Mouse (Mus musculus) intestine, postnatal 0 days (tissue): ENCODE measurements around the gene Zfp865. TPM values are rescaled to one million over a fixed set of nuclear protein-coding genes. Genes with fewer than 3 reads are reported as not detected.
A peak's percentile ranks its signal among the peaks of the same experiment; 100 is the strongest.

Experiments used
- ATAC-seq: fragments of 200-750 bp; cut with Nextera tagmentation; 2 replicates; pipeline ENCODE4 v1.8.0; 2017; ENCODE audit warnings: mild to moderate bottlenecking, moderate TSS enrichment, moderate library complexity
- H3K27ac ChIP-seq: fragments of 300-500 bp; sonication (generic); 2 replicates; pipeline ENCODE4 v1.5.1; 2014; ENCODE audit warnings: mild to moderate bottlenecking, low read depth, low read length, moderate library complexity
- H3K27me3 ChIP-seq: fragments of 300-500 bp; sonication (generic); replicated peaks from 2 replicates; pipeline ENCODE4 v1.6.1; 2014; ENCODE audit warnings: low read length, mixed read lengths; ENCODE audit not compliant: control insufficient read depth, insufficient read depth
- H3K36me3 ChIP-seq: fragments of 300-500 bp; sonication (generic); 2 replicates; pipeline ENCODE4 v1.6.1; 2014; ENCODE audit warnings: mild to moderate bottlenecking, moderate library complexity; ENCODE audit not compliant: control insufficient read depth, insufficient read depth
- H3K4me1 ChIP-seq: fragments of 300-500 bp; sonication (generic); replicated peaks from 2 replicates; pipeline ENCODE4 v1.6.1; 2014; ENCODE audit warnings: antibody characterized with exemption, low read length, mixed read lengths; ENCODE audit not compliant: control insufficient read depth, insufficient read depth
- H3K4me2 ChIP-seq: fragments of 300-500 bp; sonication (generic); replicated peaks from 2 replicates; pipeline ENCODE4 v1.6.1; 2014; ENCODE audit warnings: low read depth, mild to moderate bottlenecking, moderate library complexity
- H3K4me3 ChIP-seq: fragments of 300-500 bp; sonication (generic); 2 replicates; pipeline ENCODE4 v1.5.1; 2014; ENCODE audit warnings: low read depth, low read length
- H3K9ac ChIP-seq: fragments of 300-500 bp; sonication (generic); 2 replicates; pipeline ENCODE4 v1.6.1; 2014; ENCODE audit warnings: mild to moderate bottlenecking, low read depth, low read length
- H3K9me3 ChIP-seq: fragments of 300-500 bp; sonication (generic); 2 replicates; pipeline ENCODE4 v1.6.1; 2016; ENCODE audit warnings: mixed run types; ENCODE audit not compliant: control insufficient read depth
- CTCF ChIP-seq: sonication (generic); IDR thresholded peaks from 2 replicates; pipeline ENCODE4 v1.5.1; 2016; ENCODE audit warnings: low read depth, mild to moderate bottlenecking, control low read depth, antibody characterized with exemption, moderate library complexity
- WGBS: fragments of 180-500 bp; shearing (Covaris S2); extraction: QIAGEN DNeasy Blood & Tissue Kit; methylation state at CpG from one replicate; pipeline ENCODE4 v1.1.7; 2014; 5-methylcytosine and 5-hydroxymethylcytosine counted together
- polyA plus RNA-seq: library from polyadenylated mRNA; unstranded; fragments of >200 nt; fragmentation: Nextera tagmentation; extraction: Ambion mirVana; gene quantifications from 2 replicates; pipeline ENCODE4 v1.2.1, GENCODE M21; 2015

The Zfp865 gene
- polyA plus RNA-seq, 1 experiment from 2014 or later, result 2.3 TPM

DNA sequence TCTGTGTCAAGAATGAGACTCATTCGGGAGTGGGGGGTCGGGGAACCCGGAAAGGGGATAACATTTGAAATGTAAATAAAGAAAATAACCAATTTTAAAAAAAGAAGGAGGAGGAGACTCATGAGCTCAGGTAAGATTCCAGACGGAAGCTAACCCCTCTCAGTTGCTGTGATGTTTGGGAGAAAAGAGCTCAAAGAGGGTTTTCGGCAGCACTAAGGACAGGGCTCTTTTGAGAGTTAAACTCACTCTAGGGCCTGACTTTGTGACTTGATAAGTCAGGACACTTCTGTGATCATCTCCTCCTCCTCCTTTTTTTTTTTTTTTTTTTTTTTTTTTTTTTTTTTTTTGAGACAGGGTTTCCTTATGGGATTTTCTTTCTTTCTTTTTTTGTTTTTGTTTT, 18.8 kb downstream of the Zfp865 start:
- TF ChIP-seq CTCF, result no peak
- peak overlapping the region; percentile 100 for H3K27ac ChIP-seq
- H3K36me3 ChIP-seq, result peaks cover 15% of the 10 kb centered on the region
- H3K9me3 ChIP-seq, result no peaks in the 10 kb centered on the region
- peak overlapping the region; percentile 68 for H3K4me3 ChIP-seq
- H3K9ac ChIP-seq, result peak overlapping the region; percentile 88; the same call in 1 of the 2 replicates
- H3K4me2 ChIP-seq, result peak overlapping the region; percentile 67
- no peaks in the 10 kb centered on the region for H3K27me3 ChIP-seq
- 0 out of 2 replicates have a peak, but pooled peaks cover 3% of the 10 kb centered on the region for H3K4me1 ChIP-seq
- WGBS, result 14% methylated on average over 5 of the region's 5 CpGs
- ATAC-seq, result no peak

DNA sequence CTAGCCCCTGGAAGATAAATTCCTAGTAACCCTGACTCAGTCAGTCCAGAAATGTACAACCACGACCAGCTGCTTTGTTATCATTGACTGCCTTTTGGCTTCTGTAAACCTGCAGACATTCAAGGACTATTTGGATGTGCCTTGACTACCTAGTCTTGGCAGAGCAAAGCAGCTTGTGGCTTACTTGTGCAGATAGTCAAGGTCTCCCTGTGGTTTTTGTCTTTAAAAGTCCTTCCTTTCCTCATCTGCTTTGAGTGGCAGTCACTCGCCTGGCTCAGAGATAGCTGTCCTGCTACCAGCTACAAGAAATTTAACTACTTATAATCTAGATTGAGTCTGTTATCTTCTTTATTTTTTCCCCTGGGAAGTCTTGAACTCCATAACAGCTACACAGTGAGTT, 24.8 kb downstream of the Zfp865 start:
- Histone ChIP-seq H3K9me3 (no peaks in the 10 kb centered on the region), H3K4me3 (no peak overlapping the region), H3K27me3 (no peaks in the 10 kb centered on the region), H3K4me2 (no peak overlapping the region), H3K36me3 (no peaks in the 10 kb centered on the region), H3K9ac (no peak overlapping the region), H3K27ac (no peak overlapping the region), H3K4me1 (no peaks in the 10 kb centered on the region)
- 69% methylated on average over 2 of the region's 2 CpGs for WGBS
- ATAC-seq, result no peak
- TF ChIP-seq CTCF, result no peak

DNA sequence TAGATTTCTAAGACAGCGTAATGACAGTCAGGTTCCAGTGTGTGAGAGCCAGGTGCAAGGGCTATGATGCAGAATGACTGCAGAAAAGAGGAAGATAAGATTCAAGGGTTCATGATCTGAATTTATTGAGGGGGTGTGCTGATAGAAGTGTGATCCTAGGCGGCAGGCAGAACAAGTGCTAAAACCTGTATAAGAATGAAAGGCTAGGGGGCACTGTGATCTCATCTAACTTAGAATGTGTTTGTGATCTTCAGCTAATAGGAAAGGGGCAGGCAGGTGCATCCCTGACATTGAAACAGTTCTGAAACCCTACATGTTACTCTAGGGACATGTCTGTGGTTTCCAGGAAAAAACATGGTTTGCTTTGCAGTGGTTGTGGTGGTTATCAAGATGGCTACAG, 25.9 kb downstream of the Zfp865 start:
- Histone ChIP-seq H3K36me3 (no peaks in the 10 kb centered on the region), H3K27me3 (no peaks in the 10 kb centered on the region), H3K27ac (no peak overlapping the region), H3K4me2 (no peak overlapping the region), H3K4me1 (no peaks in the 10 kb centered on the region), H3K4me3 (no peak overlapping the region), H3K9ac (no peak overlapping the region), H3K9me3 (no peaks in the 10 kb centered on the region)
- 70% methylated on average over 2 of the region's 2 CpGs for WGBS
- ATAC-seq, result no peak
- TF ChIP-seq CTCF, result peak; percentile 32; the same call in 1 of the 2 replicates

DNA sequence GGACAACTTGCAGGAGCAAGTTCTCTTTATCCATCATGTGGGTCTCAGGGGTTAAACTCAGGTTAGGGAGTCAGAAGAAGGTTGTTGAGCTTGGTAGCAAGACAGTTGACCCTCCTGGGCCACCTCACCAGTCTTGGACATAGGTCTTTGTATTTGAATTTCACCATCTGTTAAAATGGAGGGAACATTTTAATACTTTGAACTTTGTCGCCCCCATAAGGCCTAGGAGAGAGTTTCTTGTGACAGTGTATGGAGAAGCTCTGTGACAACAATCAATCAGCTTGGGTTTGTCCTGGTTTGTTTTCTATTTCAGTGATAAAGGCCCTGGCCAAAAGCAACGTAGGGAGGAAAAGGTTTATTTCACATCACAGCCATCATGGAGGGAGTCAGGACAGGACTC, 27.1 kb downstream of the Zfp865 start:
- TF ChIP-seq CTCF, result peak; percentile 64
- H3K4me1 ChIP-seq, result no peaks in the 10 kb centered on the region
- H3K27ac ChIP-seq, result no peak overlapping the region
- ATAC-seq, result no peak
- 25% methylated on average over 2 of the region's 2 CpGs for WGBS
- peaks cover 7% of the 10 kb centered on the region; the same call in 1 of the 2 replicates for H3K27me3 ChIP-seq
- no peak overlapping the region for H3K4me3 ChIP-seq
- no peaks in the 10 kb centered on the region for H3K9me3 ChIP-seq
- H3K4me2 ChIP-seq, result no peak overlapping the region
- H3K9ac ChIP-seq, result no peak overlapping the region
- H3K36me3 ChIP-seq, result no peaks in the 10 kb centered on the region

DNA sequence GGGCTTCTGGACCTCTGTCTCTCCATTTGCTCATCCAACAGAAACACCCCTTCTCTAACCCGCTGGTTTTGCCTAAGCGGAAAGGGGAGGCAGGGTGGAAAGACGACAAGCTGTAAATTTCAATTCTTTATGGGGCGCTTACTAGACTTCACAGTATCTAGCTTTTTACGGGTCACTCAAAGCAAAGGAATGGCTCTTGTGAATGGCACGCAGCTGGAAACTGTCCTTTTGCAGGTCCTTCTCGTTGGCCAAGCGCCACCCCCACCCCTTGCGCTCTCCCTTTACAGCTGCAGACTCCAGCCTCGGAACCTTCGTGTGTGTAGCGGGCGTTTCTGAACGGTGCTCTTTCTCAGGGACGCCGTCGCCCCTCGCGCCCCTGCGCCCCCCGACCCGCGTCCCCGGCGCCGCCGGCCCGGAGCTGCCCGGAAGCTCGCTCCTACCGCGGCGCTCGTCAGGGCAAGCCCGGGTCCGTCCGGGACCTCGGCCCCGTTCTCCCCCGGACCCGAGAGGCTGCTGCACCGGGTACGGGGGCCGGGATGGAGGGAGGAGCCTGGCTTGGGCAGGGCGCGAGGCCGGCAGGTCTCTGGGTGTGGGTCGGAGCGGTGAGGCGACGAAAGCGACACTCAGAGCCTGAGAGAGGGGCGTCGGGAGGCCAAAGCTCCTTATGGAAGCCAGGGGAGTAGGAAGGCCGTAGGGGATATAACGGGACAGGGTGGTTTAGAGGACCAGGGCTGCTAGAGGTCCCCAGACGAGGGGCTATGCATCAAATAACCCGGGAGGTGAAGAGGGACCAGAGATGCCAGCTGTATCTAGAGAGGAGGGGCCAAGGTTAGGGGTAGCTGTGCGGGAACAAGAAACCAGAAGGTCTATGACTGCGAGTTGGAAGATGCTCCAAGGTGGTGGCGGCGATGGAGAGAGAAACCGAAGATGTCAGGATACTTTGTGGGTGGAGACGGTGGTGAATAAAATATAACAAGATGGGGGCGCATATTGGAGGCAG, 31.3 kb downstream of the Zfp865 start, which contains the start of gene Zfp580:
Zfp580 (plus strand) TSS at position 346 of the 1,000 bp plus-strand sequence.
- no peak for TF ChIP-seq CTCF
- H3K9ac ChIP-seq, result peak within 1 kb of the TSS; percentile 60
- H3K4me2 ChIP-seq, result peak within 1 kb of the TSS; percentile 89
- H3K36me3 ChIP-seq, result no peaks in the 10 kb centered on the region
- peak within 1 kb of the TSS; percentile 57 for H3K4me3 ChIP-seq
- ATAC-seq, result peak; percentile 68
- no peak within 1 kb of the TSS for H3K27ac ChIP-seq
- H3K4me1 ChIP-seq, result no peaks in the 10 kb centered on the region
- H3K9me3 ChIP-seq, result no peaks in the 10 kb centered on the region
- H3K27me3 ChIP-seq, result peaks cover 48% of the 10 kb centered on the region
- 1% methylated on average over 65 of the region's 65 CpGs for WGBS

DNA sequence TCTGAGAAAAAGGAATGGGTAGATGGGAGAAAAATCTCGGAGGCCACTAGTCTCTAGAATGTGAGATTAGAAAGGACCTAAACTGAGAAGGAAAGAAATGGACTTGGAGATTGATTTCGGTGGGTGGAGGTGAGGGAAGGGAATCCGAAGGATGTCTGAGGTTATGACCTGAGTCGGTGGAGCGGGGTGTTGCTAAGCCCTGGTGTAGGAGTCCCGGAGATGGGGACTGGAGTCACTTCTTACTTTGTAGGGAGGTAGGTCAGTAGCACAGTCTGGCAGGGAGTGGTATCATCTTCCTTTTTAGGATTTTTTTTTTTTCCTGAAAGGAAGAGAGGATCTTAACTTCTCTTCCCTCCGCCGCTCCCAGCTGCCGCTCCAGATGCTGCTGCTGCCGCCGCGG, 32.3 kb downstream of the Zfp865 start:
- Histone ChIP-seq H3K4me3 (peak overlapping the region; percentile 57), H3K9ac (no peak overlapping the region), H3K27me3 (peaks cover 57% of the 10 kb centered on the region), H3K27ac (no peak overlapping the region), H3K9me3 (no peaks in the 10 kb centered on the region), H3K36me3 (no peaks in the 10 kb centered on the region), H3K4me2 (peak overlapping the region; percentile 89), H3K4me1 (no peaks in the 10 kb centered on the region)
- no peak for TF ChIP-seq CTCF
- no peak for ATAC-seq
- WGBS, result 4% methylated on average over 9 of the region's 12 CpGs
